8 mouse cellular contexts compared by ENCODE assay signal in genomic region chr13:29985855-29986755, GRCm38 (mm10). TPM values are rescaled to one million over a fixed set of nuclear protein-coding genes. Genes with fewer than 3 reads are reported as not detected.
DNase-seq lines count a peak whose midpoint lies in the region; ATAC-seq lines count a peak whose summit lies in the region.

Gene E2f3 (minus strand): TSS chr13:29986063.

- peak; percentile 91 to 93 for ATAC-seq in hematopoietic stem cell, adult 5-6 weeks (replicated peaks in 1 of 2; ENCODE audit: insufficient read depth in 1 of 2, low FRiP score in 2 of 2, low TSS enrichment in 1 of 2, low read depth in 1 of 2, poor library complexity in 2 of 2, severe bottlenecking in 2 of 2)
- peak; percentile 96 for ATAC-seq in lung, embryonic 16.5 days (ENCODE audit: low read depth)

- H3K4me1 ChIP-seq in lung, embryonic 16.5 days (replicated peaks; ENCODE audit: control insufficient read depth, insufficient read depth, low read length): peaks cover 12% of the 10 kb centered on the region

- no peaks in the 10 kb centered on the region for H3K36me3 ChIP-seq in lung, embryonic 16.5 days (ENCODE audit: control insufficient read depth, insufficient read depth, low read length)

- no peaks in the 10 kb centered on the region for H3K9me3 ChIP-seq in lung, embryonic 16.5 days (ENCODE audit: control insufficient read depth, low read length)

- H3K4me2 ChIP-seq in lung, embryonic 16.5 days (ENCODE audit: low read depth, low read length): peak within 1 kb of the TSS; percentile 84

- peak; percentile 99 for DNase-seq in MEL-GATA-1-ER (ENCODE audit: extremely low read depth, low read depth)
- peak; percentile 97 for DNase-seq in cerebellum, adult 8-10 months
- peak; percentile 99 for DNase-seq in forelimb bud, embryonic 11.5 days (ENCODE audit: low read depth, low spot score)
- peak; percentile 99 for DNase-seq in layer of hippocampus, adult 9-10 months (ENCODE audit: low spot score)
- DNase-seq in ovary, postnatal 10 days (ENCODE audit: low spot score): peak; percentile 95
- peak; percentile 93 to 99 for DNase-seq in thymus, postnatal 10 days (ENCODE audit: low spot score in 2 of 2)

- peak within 1 kb of the TSS; percentile 95 for H3K4me3 ChIP-seq in lung, embryonic 16.5 days (ENCODE audit: low read length)

- peak within 1 kb of the TSS; percentile 100 for H3K9ac ChIP-seq in lung, embryonic 16.5 days (ENCODE audit: low read length)

- peak within 1 kb of the TSS; percentile 98 for H3K27ac ChIP-seq in lung, embryonic 16.5 days (ENCODE audit: low read length)

- H3K27me3 ChIP-seq in lung, embryonic 16.5 days (ENCODE audit: control insufficient read depth, insufficient read depth, low read depth, low read length): no peaks in the 10 kb centered on the region

- WGBS in lung, embryonic 16.5 days: under 1% methylated on average over 45 of the region's 45 CpGs

RNA-seq across cellular contexts. Expression of gene E2f3, which starts in this region (rescaled TPM):
- total RNA-seq in hematopoietic stem cell, adult 5-6 weeks (2017): 14.1 and 18.9 TPM in 2 replicates
- polyA plus RNA-seq in lung, embryonic 16.5 days (2015; fragmentation: Nextera tagmentation; extraction: Ambion mirVana): 9.7 and 11.3 TPM in 2 replicates

Comparison
In these comparisons a context has a peak if more than half of its experiments do, and no peak if none do; other contexts are left out.
1. Peak in every context shown above with its lines: DNase-seq, ATAC-seq, H3K4me3 ChIP-seq and H3K27ac ChIP-seq.